In genomic region chr5:20620596-20621511, GRCm38 (mm10) we compare ENCODE assay signal across 12 mouse cellular contexts.
DNase-seq lines count a peak whose midpoint lies in the region; ATAC-seq and TF ChIP-seq lines count a peak whose summit lies in the region.
"Had no signal": no experiment of that assay in that cellular context is flagged by ENCODE, and none has a peak within 500 bp of the region (broad histone marks: within the 10 kb centered on the region; RNA-seq: fewer than 3 reads in every experiment).

No protein-coding gene starts in this region.

- no peak overlapping the region for H3K4me2 ChIP-seq in embryonic facial prominence, embryonic 14.5 days (ENCODE audit: low read depth, low read length)
- no peak overlapping the region for H3K4me2 ChIP-seq in kidney, embryonic 16.5 days (replicated peaks; ENCODE audit: low read depth, low read length)
- H3K4me2 ChIP-seq in lung, postnatal 0 days (replicated peaks; ENCODE audit: low read depth, low read length): no peak overlapping the region

- peak; percentile 84 for DNase-seq in embryonic facial prominence, embryonic 14.5 days (ENCODE audit: low spot score)
- DNase-seq in embryonic facial prominence, embryonic 10.5 days (ENCODE audit: low spot score): no peak
- DNase-seq in kidney, adult 8-10 months: peak; percentile 6 to 15
- DNase-seq in gastrocnemius, adult 2 months: peak; percentile 52
- peak; percentile 40 for DNase-seq in lung, postnatal 0 days (ENCODE audit: low spot score)
- no peak for DNase-seq in frontal cortex, adult 2 months (ENCODE audit: extremely low spot score in 1 of 2, low spot score in 1 of 2)
- DNase-seq: cerebellum, postnatal 14 days; retina, postnatal 1 day; thymus, postnatal 4 days had no signal

- no peak overlapping the region for H3K4me3 ChIP-seq in embryonic facial prominence, embryonic 14.5 days (ENCODE audit: low read depth, low read length)
- H3K4me3 ChIP-seq in embryonic facial prominence, embryonic 10.5 days: no peak overlapping the region
- no peak overlapping the region for H3K4me3 ChIP-seq in kidney, embryonic 16.5 days (ENCODE audit: low read length)
- peak overlapping the region; percentile 21; the same call in 1 of the 2 replicates for H3K4me3 ChIP-seq in gastrocnemius, adult 2 months
- H3K4me3 ChIP-seq in lung, postnatal 0 days (ENCODE audit: low read depth, low read length): no peak overlapping the region
- H3K4me3 ChIP-seq: hindbrain, embryonic 10.5 days had no signal

- no peak for TF ChIP-seq EP300 in lung, postnatal 0 days (IDR thresholded peaks at IDR 0.05)

- no peaks in the 10 kb centered on the region for H3K9me3 ChIP-seq in embryonic facial prominence, embryonic 14.5 days (ENCODE audit: control insufficient read depth, low read length)
- H3K9me3 ChIP-seq in embryonic facial prominence, embryonic 10.5 days: no peaks in the 10 kb centered on the region
- no peaks in the 10 kb centered on the region for H3K9me3 ChIP-seq in kidney, embryonic 16.5 days (ENCODE audit: low read length)
- no peaks in the 10 kb centered on the region for H3K9me3 ChIP-seq in lung, postnatal 0 days (ENCODE audit: low read length)
- H3K9me3 ChIP-seq: hindbrain, embryonic 10.5 days had no signal

- WGBS in embryonic facial prominence, embryonic 14.5 days: 65% methylated on average over 7 of the region's 7 CpGs
- WGBS in embryonic facial prominence, embryonic 10.5 days: 84% methylated on average over 7 of the region's 7 CpGs
- WGBS in kidney, embryonic 16.5 days: 75% methylated on average over 7 of the region's 7 CpGs
- 43% methylated on average over 7 of the region's 7 CpGs for WGBS in lung, postnatal 0 days

- no peak overlapping the region; the same call in 1 of the 2 replicates for H3K27ac ChIP-seq in embryonic facial prominence, embryonic 14.5 days (replicated peaks; ENCODE audit: low read depth, low read length)
- H3K27ac ChIP-seq in embryonic facial prominence, embryonic 10.5 days (replicated peaks): no peak overlapping the region; the same call in 1 of the 2 replicates
- H3K27ac ChIP-seq in kidney, embryonic 16.5 days (ENCODE audit: low read length): no peak overlapping the region
- H3K27ac ChIP-seq in gastrocnemius, adult 2 months: no peak overlapping the region
- H3K27ac ChIP-seq in lung, postnatal 0 days (ENCODE audit: low read length): no peak overlapping the region
- H3K27ac ChIP-seq: hindbrain, embryonic 10.5 days had no signal

- peak; percentile 70 for ATAC-seq in embryonic facial prominence, embryonic 14.5 days (ENCODE audit: low read depth)
- ATAC-seq in kidney, embryonic 16.5 days (ENCODE audit: low FRiP score, low TSS enrichment): no peak
- peak; percentile 32; the same call in 1 of the 2 replicates for ATAC-seq in lung, postnatal 0 days
- no peak for ATAC-seq in megakaryocyte-erythroid progenitor cell, adult 5-6 weeks (replicated peaks; ENCODE audit: low FRiP score, low TSS enrichment, poor library complexity, severe bottlenecking)

- H3K36me3 ChIP-seq in embryonic facial prominence, embryonic 14.5 days (ENCODE audit: control insufficient read depth, insufficient read depth, low read length): no peaks in the 10 kb centered on the region
- no peaks in the 10 kb centered on the region for H3K36me3 ChIP-seq in embryonic facial prominence, embryonic 10.5 days (replicated peaks)
- H3K36me3 ChIP-seq in kidney, embryonic 16.5 days (ENCODE audit: insufficient read depth, low read length): no peaks in the 10 kb centered on the region
- H3K36me3 ChIP-seq in lung, postnatal 0 days (ENCODE audit: insufficient read depth, low read length): no peaks in the 10 kb centered on the region
- H3K36me3 ChIP-seq: hindbrain, embryonic 10.5 days had no signal

- intact Hi-C loops in gastrocnemius, adult 2 months (cut with DNase I): no loop called here

- no peak overlapping the region for H3K9ac ChIP-seq in embryonic facial prominence, embryonic 14.5 days (ENCODE audit: low read depth, low read length)
- no peak overlapping the region for H3K9ac ChIP-seq in kidney, embryonic 16.5 days (replicated peaks; ENCODE audit: low read length)
- no peak overlapping the region for H3K9ac ChIP-seq in lung, postnatal 0 days (replicated peaks; ENCODE audit: low read depth)

- no peak for TF ChIP-seq CTCF in gastrocnemius, adult 2 months (IDR thresholded peaks at IDR 0.05)
- TF ChIP-seq CTCF in lung, postnatal 0 days (IDR thresholded peaks at IDR 0.05): no peak

- H3K4me1 ChIP-seq in embryonic facial prominence, embryonic 14.5 days (ENCODE audit: control insufficient read depth, insufficient read depth, low read length): no peaks in the 10 kb centered on the region; the same call in 1 of the 2 replicates
- H3K4me1 ChIP-seq in embryonic facial prominence, embryonic 10.5 days: no peaks in the 10 kb centered on the region
- H3K4me1 ChIP-seq in kidney, embryonic 16.5 days (ENCODE audit: insufficient read depth, low read length): no peaks in the 10 kb centered on the region
- no peaks in the 10 kb centered on the region for H3K4me1 ChIP-seq in lung, postnatal 0 days (ENCODE audit: insufficient read depth, low read depth, low read length)

- no peaks in the 10 kb centered on the region for H3K27me3 ChIP-seq in embryonic facial prominence, embryonic 14.5 days (replicated peaks; ENCODE audit: control insufficient read depth, insufficient read depth, low read length)
- H3K27me3 ChIP-seq in embryonic facial prominence, embryonic 10.5 days (replicated peaks; ENCODE audit: low read depth, poor library complexity, severe bottlenecking): no peaks in the 10 kb centered on the region
- H3K27me3 ChIP-seq in kidney, embryonic 16.5 days (ENCODE audit: insufficient read depth, low read length): no peaks in the 10 kb centered on the region
- no peaks in the 10 kb centered on the region for H3K27me3 ChIP-seq in lung, postnatal 0 days (replicated peaks; ENCODE audit: insufficient read depth, low read length)

Comparison
In these comparisons a context has a peak if more than half of its experiments do, and no peak if none do; other contexts are left out.
1. DNase-seq: peak in embryonic facial prominence, embryonic 14.5 days (single experiment), kidney, adult 8-10 months (2 of 2), gastrocnemius, adult 2 months (single experiment) and lung, postnatal 0 days (single experiment); none in embryonic facial prominence, embryonic 10.5 days (single experiment) and frontal cortex, adult 2 months (0 of 2).
2. ATAC-seq: peak in embryonic facial prominence, embryonic 14.5 days (single experiment) and lung, postnatal 0 days (single experiment); none in kidney, embryonic 16.5 days (single experiment) and megakaryocyte-erythroid progenitor cell, adult 5-6 weeks (single experiment).